Mouse (Mus musculus) hindbrain, postnatal 0 days (tissue): Measurements from ENCODE around the gene Dtnb. TPM values are rescaled to one million over a fixed set of nuclear protein-coding genes. Genes with fewer than 3 reads are reported as not detected.

Source experiments
- ATAC-seq: fragments of 200-750 bp; cut with Nextera tagmentation; 2 replicates; pipeline ENCODE4 v1.8.0; 2017; ENCODE audit warnings: mild to moderate bottlenecking, moderate TSS enrichment, moderate library complexity
- DNase-seq: peaks from one replicate; pipeline ENCODE4 v3.0.0-alpha.2; 2015; ENCODE audit warnings: low spot score
- H3K27ac ChIP-seq: fragments of 300-500 bp; sonication (generic); 2 replicates; pipeline ENCODE4 v1.5.1; 2014; ENCODE audit warnings: mild to moderate bottlenecking
- H3K27me3 ChIP-seq: fragments of 300-500 bp; sonication (generic); 2 replicates; pipeline ENCODE4 v1.6.1; 2014; ENCODE audit warnings: low read length, mixed read lengths; ENCODE audit not compliant: insufficient read depth
- H3K36me3 ChIP-seq: fragments of 300-500 bp; sonication (generic); 2 replicates; pipeline ENCODE4 v1.6.1; 2014; ENCODE audit warnings: low read length, mixed read lengths; ENCODE audit not compliant: insufficient read depth
- H3K4me1 ChIP-seq: fragments of 300-500 bp; sonication (generic); 2 replicates; pipeline ENCODE4 v1.6.1; 2014; ENCODE audit warnings: antibody characterized with exemption, low read length, mixed read lengths; ENCODE audit not compliant: insufficient read depth
- H3K4me2 ChIP-seq: fragments of 300-500 bp; sonication (generic); 2 replicates; pipeline ENCODE4 v1.6.1; 2014; ENCODE audit warnings: low read depth, mild to moderate bottlenecking, low read length, moderate library complexity, mixed read lengths
- H3K4me3 ChIP-seq: fragments of 300-500 bp; sonication (generic); 2 replicates; pipeline ENCODE4 v1.5.1; 2014; ENCODE audit warnings: low read length
- H3K9ac ChIP-seq: fragments of 300-500 bp; sonication (generic); replicated peaks from 2 replicates; pipeline ENCODE4 v1.6.1; 2014; ENCODE audit warnings: mild to moderate bottlenecking, low read length, moderate library complexity, mixed read lengths
- H3K9me3 ChIP-seq: fragments of 300-500 bp; sonication (generic); 2 replicates; pipeline ENCODE4 v1.6.1; 2016; ENCODE audit warnings: low read length, mixed read lengths
- CTCF ChIP-seq: IDR thresholded peaks from 2 replicates; pipeline ENCODE4 v1.5.1; 2016; ENCODE audit warnings: antibody characterized with exemption, control low read depth, low read depth
- WGBS: fragments of 180-500 bp; shearing (Covaris S2); extraction: QIAGEN DNeasy Blood & Tissue Kit; methylation state at CpG from one replicate; pipeline ENCODE4 v1.1.7; 2014; 5-methylcytosine and 5-hydroxymethylcytosine counted together
- polyA plus RNA-seq: library from polyadenylated mRNA; unstranded; fragments of >200 nt; fragmentation: Nextera tagmentation; extraction: Ambion mirVana; gene quantifications from 2 replicates; pipeline ENCODE4 v1.2.1, GENCODE M21; 2015
- total RNA-seq: library from RNA; depleted of rRNA; stranded (reverse); fragments of >200 nt; gene quantifications from 2 replicates; pipeline ENCODE4 v1.2.3, GENCODE M21; 2014

Gene Dtnb
- total and polyA plus RNA-seq, 2 experiments from 2014 or later, result 51.6 to 54.3 TPM

- peaks cover 48% of the 10 kb centered on the region for H3K4me1 ChIP-seq
- DNase-seq (no peak), ATAC-seq (no peak)
- H3K27me3 ChIP-seq, result no peaks in the 10 kb centered on the region
- H3K4me2 ChIP-seq, result peak overlapping the region; percentile 29
- no peak overlapping the region for H3K4me3 ChIP-seq
- WGBS, result 24% methylated on average over 5 of the region's 5 CpGs
- H3K36me3 ChIP-seq, result no peaks in the 10 kb centered on the region
- H3K9ac ChIP-seq, result no peak overlapping the region
- TF ChIP-seq CTCF, result no peak
- no peaks in the 10 kb centered on the region for H3K9me3 ChIP-seq
- H3K27ac ChIP-seq, result 0 out of 2 replicates have a peak overlapping the region, but pooled peaks have one; percentile 46
These were observed 239.4 kb downstream of the Dtnb start for GRCm38 (mm10) chr12:3811596-3811995.

GRCm38 (mm10) chr12:3812251-3812650 lies 240.1 kb downstream of the Dtnb start:
- no peak overlapping the region for H3K9ac ChIP-seq
- no peak for TF ChIP-seq CTCF
- ATAC-seq, result no peak

GRCm38 (mm10) chr12:3813138-3813537 lies 241.0 kb downstream of the Dtnb start:
- WGBS, result 70% methylated on average over 8 of the region's 8 CpGs
- ATAC-seq, result no peak
- Histone ChIP-seq H3K36me3 (no peaks in the 10 kb centered on the region), H3K4me3 (no peak overlapping the region), H3K27me3 (no peaks in the 10 kb centered on the region), H3K27ac (no peak overlapping the region), H3K9me3 (no peaks in the 10 kb centered on the region), H3K4me2 (no peak overlapping the region), H3K4me1 (peaks cover 63% of the 10 kb centered on the region), H3K9ac (no peak overlapping the region)
- DNase-seq, result no peak
- no peak for TF ChIP-seq CTCF

More at GRCm38 (mm10) chr12:3812251-3812650, 240.1 kb downstream of the Dtnb start:
- H3K36me3 ChIP-seq, result no peaks in the 10 kb centered on the region
- no peaks in the 10 kb centered on the region for H3K9me3 ChIP-seq
- no peak overlapping the region for H3K27ac ChIP-seq
- H3K4me1 ChIP-seq, result peaks cover 55% of the 10 kb centered on the region
- no peak overlapping the region for H3K4me2 ChIP-seq
- H3K4me3 ChIP-seq, result no peak overlapping the region
- H3K27me3 ChIP-seq, result no peaks in the 10 kb centered on the region
- WGBS, result 48% methylated on average over 6 of the region's 6 CpGs
- no peak for DNase-seq

- Histone ChIP-seq H3K9me3 (no peaks in the 10 kb centered on the region), H3K27ac (no peak overlapping the region), H3K27me3 (no peaks in the 10 kb centered on the region), H3K4me3 (no peak overlapping the region), H3K4me2 (no peak overlapping the region), H3K9ac (no peak overlapping the region), H3K4me1 (peaks cover 56% of the 10 kb centered on the region), H3K36me3 (no peaks in the 10 kb centered on the region)
- no peak; the same call in 1 of the 2 replicates for TF ChIP-seq CTCF
- no peak for DNase-seq
- 30% methylated on average over 6 of the region's 6 CpGs for WGBS
- no peak for ATAC-seq
These were observed 243.2 kb downstream of the Dtnb start for GRCm38 (mm10) chr12:3815386-3815785.

- WGBS, result 63% methylated on average over 7 of the region's 7 CpGs
- Histone ChIP-seq H3K27me3 (no peaks in the 10 kb centered on the region), H3K27ac (peak overlapping the region; percentile 8; the same call in 1 of the 2 replicates), H3K9me3 (no peaks in the 10 kb centered on the region), H3K4me3 (no peak overlapping the region), H3K9ac (no peak overlapping the region), H3K4me1 (peaks cover 44% of the 10 kb centered on the region), H3K36me3 (no peaks in the 10 kb centered on the region), H3K4me2 (no peak overlapping the region)
- ATAC-seq (no peak), DNase-seq (no peak)
- peak; percentile 48 for TF ChIP-seq CTCF
These were observed 244.9 kb downstream of the Dtnb start for GRCm38 (mm10) chr12:3817033-3817432.

GRCm38 (mm10) chr12:3817566-3817965 lies 245.4 kb downstream of the Dtnb start:
- no peaks in the 10 kb centered on the region for H3K27me3 ChIP-seq
- ATAC-seq (no peak), DNase-seq (no peak)
- H3K4me3 ChIP-seq, result no peak overlapping the region
- H3K36me3 ChIP-seq, result no peaks in the 10 kb centered on the region
- H3K27ac ChIP-seq, result peak overlapping the region; percentile 8; the same call in 1 of the 2 replicates
- H3K9me3 ChIP-seq, result no peaks in the 10 kb centered on the region
- WGBS, result 60% methylated on average over 5 of the region's 5 CpGs
- peaks cover 44% of the 10 kb centered on the region for H3K4me1 ChIP-seq
- no peak for TF ChIP-seq CTCF
- H3K4me2 ChIP-seq, result no peak overlapping the region
- H3K9ac ChIP-seq, result no peak overlapping the region

- TF ChIP-seq CTCF, result no peak
- WGBS, result 58% methylated on average over 4 of the region's 4 CpGs
- H3K27me3 ChIP-seq, result no peaks in the 10 kb centered on the region
- H3K36me3 ChIP-seq, result no peaks in the 10 kb centered on the region
- no peak for ATAC-seq
- no peak overlapping the region for H3K9ac ChIP-seq
- H3K4me1 ChIP-seq, result peaks cover 56% of the 10 kb centered on the region
- no peak overlapping the region for H3K4me3 ChIP-seq
- DNase-seq, result no peak
- no peaks in the 10 kb centered on the region for H3K9me3 ChIP-seq
- no peak overlapping the region for H3K4me2 ChIP-seq
- H3K27ac ChIP-seq, result no peak overlapping the region; the same call in 1 of the 2 replicates
These were observed 247.7 kb downstream of the Dtnb start for GRCm38 (mm10) chr12:3819899-3820298.
